Mouse (Mus musculus) embryo, embryonic 11.5 days (tissue): Measurements from ENCODE around the gene Zan.

Source experiments
- DNase-seq: peaks from one replicate; pipeline ENCODE4 v3.0.0-alpha.2; 2012; ENCODE audit warnings: low read depth, low spot score

Zan gene

DNA sequence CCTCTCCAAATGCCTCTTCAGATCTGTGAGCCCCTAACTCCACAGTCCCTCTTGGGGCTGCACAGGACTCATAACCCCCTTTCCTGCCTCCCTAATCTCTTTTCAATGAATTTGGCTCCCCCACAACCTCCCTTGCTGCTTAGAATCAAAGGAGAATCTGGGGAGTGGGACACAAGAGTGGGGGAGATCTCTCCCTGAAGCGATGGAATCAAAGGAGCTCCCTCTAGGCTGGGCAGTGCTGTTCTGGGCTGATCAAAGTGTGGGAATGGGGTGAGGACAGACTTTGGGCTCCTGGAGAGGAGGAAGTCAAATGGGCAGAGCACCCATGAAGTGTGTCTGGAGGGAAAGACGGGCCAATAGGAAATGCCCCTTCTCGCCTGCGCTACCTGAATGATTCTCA, 125.5 kb downstream of the Zan start:
- DNase-seq: no peak

DNA sequence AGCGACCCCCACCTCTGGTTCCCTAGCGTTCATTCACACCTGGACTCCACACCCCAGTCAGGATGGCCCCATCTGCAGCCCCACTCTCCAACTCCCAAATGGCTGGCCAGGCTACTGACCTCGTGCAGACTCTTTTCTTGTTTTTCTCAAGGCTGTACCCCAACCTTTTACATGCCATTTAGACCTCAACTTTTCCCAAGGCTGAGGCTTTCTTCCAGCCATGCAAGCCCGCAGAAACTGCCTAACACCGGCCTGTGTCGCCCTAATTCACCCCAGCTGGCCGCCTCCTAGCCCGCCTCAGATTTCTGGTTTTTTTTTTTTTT, 125.8 kb downstream of the Zan start:
- DNase-seq: no peak

DNA sequence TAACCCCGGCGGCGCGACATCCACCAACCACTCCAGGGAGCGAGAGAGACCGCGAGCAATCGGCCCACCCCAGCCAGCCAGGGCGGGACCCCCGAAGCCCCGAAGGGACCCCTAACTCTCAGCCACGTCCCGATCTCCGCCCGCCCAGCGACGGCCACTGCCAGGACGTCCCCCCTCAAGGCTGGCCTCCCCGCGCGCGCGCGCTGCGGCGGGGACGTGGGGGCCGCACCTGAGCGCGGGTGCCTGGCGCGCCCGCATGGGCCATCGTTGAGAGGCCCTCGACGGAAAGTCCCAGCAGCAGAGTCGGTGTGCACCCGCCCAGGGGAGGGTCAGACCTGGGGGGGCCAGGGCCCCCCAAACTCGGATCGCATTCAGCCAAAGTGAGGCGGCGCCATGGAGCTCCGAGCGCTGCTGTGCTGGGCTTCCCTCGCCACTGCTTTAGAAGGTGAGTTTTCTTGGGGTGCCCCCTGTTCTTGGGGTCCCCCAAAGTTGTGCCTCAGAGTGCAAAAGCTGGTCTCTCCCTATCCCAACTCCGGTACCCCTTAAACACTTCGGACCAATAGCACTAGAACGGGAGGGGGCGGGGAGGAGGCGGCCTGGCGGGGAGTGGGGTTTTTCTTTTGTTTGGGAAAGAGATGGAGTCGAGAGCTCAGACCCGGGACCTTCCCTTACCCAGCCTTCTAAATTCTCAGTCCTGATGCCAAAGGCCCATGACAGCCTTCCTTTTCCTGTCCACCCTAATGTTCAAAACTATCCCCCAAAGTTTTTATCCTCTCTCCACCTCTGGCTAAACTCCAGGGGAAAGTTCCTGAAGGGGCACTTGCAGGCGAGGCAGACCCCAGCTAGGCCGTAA, 126.4 kb downstream of the Zan start:
- no peak for DNase-seq

DNA sequence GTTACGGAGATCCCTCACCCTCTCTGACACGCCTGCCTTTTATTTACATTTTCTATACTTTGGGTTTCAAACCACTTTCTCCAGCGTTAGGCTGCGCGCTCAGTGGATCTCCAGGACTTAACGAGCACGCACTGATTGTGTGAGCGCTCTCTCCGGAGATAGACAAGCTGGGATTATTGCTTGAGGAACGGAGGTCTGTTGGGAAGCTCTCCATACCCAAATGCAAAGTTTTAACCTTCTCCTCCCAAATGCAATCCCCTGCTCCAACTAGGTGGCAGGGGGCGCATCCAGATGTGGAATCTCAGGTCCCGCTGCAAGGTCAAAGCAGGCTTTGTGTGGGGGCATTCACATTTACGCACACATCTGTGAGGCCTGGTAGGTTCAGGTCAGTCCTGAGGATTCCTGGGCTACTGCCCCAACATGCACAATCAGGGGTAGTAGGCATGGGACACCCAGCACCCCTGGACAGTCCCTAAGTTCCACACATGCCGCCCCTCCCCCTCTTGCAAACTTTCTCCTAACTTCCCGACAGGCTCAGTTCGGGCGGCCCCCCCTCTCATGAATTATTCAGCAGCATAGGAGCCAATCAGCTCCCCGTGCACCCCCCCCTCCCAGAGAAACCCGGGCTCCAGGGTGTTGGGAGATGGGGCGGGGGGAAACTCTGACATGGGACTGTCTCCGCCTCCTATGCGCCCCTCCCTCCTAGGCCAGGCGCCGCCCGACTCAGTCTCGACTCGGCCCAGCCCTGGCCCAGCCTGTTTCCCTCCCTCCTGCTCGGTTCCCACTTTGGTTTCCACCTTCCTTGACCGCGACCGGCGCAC, 127.3 kb downstream of the Zan start, which contains the start of gene Ephb4:
TSS of gene Ephb4 (plus strand) at position 726 of the 821 bp plus-strand sequence.
- peak; percentile 91 for DNase-seq

DNA sequence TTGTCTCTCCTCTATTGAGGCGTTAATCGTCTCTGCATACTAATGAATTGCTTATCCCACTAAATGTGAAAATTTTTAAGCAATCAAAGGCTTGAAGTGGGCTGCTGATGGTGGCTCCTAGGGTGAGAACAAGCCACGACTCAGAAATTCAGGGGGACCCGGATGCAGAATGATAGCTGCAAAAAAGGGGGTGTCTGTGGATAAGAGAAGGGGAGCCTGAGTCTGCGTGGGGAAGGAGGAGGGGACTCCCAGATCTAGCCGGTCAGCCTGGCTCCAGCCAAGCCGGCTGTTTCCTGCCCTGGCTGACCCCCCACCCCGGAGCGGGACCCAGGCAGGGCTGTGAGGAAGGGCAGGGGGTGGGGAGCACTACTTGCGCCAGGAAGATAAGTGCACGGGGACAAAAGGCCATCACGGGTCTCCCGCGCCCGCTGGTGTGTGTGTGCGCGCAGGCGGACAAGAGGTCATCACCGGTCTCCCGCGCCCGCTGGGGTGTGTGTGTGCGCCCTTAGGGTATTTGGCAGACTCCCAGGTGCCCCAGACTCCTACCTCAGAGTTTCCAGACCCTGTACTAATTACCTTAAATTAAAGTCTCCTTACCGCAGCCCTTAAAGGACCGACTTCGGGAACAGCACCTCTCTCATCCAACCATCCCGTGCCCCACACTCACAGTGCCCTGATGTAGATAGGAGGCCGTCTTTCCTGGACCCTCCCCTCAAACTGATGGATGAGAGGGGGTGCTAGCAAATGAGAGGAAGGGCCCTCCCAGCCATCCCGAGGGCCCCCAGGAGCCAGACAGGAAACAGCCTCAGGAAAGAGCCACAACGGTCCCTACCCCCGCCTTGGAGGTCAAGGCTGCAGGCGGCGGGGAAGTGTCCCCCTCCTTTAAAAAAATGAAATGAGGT, 128.1 kb downstream of the Zan start:
- no peak for DNase-seq

DNA sequence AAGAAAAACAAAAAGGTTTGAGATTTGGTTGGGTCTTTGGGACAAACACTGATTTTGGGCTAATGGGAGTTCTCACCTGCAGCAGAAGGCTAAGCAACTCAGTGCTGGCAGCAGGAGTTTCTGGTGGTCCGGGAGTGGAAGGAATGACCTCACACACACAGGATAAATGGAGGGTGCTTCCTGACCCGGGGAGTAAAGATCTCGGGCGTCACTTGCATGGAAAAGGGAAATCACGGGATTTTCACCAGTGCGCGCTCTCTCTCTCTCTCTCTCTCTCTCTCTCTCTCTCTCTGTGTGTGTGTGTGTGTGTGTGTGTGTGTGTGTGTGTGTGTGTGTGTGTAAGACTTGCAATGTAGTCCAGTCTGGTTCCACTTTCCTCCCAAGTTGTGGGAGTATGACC, 129.0 kb downstream of the Zan start:
- DNase-seq: no peak

DNA sequence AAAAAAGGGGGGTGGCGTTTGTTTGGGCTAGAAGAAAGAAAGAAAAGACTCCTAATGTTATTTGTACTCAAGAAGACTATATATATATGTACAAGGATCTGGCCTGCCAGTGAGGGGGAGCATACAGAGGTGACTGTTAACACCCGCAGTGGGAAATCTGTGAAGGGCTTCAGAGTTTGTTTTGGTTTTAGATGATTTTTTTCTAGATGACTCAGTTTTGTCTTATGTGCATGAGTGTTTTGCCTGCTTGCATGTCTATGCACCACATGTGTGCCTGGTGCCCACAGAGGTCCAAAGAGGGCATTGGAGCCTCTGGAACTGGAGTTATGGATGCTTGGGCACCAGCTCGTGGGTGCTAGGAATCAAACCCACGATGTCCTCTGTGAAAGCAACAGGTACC, 129.9 kb downstream of the Zan start:
- DNase-seq: no peak

DNA sequence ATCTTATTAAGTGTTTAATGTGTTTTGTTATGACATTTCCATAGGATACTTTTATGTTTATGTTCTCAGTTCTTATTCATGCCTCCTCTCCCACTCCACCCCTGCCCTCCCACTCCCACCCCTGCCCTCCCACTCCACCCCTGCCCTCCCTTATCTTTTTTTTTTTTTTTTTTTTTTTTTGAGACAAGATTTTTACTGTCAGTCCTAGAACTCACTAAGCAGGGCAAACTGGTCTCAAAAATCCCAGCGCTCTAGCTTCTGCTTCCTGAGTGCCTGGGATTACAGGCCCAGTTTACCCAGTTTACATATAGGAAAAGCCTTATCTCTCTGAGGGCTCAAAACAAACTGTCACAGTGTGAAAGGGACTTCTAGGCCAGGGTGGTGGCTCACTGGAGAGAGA, 130.5 kb downstream of the Zan start:
- DNase-seq: no peak

DNA sequence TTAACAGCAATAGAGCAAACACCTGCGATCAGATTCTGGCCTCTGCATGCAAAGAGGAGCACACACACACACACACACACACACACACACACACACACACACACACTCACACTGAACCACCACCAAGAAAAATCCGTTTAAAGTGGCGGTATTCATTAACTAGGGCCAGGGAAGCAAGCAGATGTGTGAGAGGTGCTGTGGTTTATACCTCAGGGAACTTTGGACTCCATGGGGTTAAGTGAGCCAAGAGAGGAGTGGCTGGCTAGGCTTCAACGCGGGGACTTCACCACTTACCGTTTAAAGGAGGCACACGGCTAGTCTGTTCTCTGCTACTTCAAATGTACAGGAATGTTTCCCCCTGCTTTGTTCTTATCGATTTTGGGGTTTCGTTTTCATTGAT, 131.0 kb downstream of the Zan start:
- no peak for DNase-seq

DNA sequence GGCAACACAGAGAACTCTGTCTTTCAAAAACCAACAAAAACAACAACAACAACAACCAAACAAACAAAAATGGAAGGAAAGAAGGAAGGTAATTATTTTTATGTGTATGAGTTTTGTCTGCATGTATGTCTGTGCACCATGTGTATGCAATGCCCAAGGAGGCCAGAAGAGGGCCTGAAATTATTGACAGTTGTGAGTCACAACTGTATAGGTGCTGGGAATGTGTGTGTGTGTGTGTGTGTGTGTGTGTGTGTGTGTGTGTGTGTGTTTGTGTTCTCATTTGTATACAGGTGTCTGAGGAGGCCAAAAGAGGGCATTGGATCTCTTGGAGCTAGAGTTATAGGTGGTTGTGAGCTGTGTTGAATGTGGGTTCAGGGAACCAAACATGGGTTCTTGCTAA, 133.0 kb downstream of the Zan start:
- no peak for DNase-seq

DNA sequence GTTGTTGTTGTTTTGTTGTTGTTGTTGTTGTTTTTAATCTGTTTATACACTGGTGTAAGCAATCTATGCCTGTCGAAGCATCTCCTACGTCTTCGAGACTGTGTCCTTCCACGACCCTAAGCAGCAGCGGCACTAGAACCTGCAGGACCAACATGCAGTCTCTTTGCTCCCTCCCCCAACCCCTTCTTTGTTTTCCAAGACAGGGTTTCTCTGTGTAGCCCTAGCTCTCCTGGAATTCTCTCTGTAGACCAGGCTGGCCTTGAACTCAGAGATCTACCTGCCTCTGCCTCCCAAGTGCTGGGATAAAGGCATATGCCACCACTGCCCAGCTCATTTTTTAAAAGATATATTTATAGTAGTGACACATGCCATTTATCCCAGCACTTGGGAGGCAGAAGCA, 133.5 kb downstream of the Zan start:
- DNase-seq: no peak

DNA sequence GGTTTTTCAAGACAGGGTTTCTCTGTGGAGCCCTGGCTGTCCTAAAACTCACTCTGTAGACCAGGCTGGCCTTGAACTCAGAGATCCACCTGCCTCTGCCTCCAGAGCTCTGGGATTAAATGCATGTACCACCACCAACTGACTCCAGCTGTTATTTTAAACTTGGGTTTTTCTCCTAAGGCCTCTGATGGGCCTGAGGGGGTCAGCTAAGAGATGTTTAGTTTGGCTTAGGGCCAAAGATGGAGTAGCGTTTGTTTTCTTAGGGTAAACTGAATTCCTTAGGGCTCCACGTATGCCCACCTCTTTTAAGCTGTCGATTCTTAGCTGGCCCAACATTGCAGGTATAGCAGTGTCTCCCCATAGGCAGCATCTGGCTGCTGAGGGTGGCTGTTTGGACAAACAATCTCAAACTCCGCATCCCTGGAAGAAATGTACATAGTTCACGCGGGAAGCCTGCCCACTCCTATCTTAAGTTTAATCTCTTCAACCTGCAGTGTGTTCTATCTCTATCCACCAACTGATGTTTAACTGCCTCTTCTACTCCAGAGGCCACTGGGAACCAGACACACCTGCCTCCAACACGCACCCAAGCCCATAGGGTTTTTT, 134.4 kb downstream of the Zan start:
- DNase-seq: no peak

DNA sequence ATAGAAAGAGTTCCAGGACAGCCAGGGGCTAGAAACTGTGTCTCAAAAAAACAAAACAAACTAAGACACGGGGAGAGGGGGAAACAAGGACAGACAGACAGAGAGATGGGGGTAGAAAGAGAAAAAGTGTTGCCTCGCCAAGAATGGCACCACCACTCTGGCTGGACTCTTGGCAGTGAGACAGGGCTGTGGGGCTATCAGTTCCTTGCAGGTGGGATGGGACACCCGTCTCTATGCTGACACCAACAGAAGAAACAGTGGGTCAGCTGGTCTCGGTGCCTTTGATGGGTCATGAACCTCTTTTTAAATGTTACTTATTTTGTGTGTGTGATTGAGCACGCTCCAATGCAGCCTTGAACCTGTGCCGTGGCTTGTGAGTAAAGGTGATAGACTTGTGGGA, 136.6 kb downstream of the Zan start:
- DNase-seq: no peak

DNA sequence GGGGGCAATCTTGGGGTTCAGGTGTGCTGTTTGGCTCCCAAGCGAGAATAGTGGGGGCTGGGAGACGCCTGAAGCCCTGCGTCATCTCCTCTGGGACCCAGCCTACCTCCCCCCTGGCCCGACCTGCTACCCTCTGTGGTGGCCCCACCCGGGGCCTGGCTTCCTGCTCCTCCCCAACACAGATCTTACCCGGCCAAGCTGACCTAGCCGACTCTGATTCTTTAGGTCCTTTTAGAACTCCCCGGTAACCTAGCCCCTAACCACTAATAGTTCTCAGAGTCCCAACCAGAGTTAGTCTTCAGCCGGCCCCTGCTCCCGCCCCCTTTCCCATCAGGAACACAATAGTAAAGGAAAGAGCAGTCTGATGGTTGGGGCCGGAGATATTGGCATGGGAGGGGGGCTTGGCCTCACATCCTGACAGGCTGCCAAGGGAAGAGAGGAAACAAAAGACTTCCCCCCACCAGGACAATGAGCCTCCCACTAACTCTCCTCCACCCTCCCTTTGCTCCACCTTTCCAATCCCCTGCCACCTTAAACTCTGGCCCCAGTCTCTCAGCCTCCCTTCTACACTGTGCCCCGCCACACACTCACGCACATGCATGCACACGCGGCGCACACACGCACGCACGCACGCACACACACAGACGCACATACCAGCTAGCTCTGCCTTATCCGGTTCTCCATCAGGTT, 137.4 kb downstream of the Zan start:
- no peak for DNase-seq

DNA sequence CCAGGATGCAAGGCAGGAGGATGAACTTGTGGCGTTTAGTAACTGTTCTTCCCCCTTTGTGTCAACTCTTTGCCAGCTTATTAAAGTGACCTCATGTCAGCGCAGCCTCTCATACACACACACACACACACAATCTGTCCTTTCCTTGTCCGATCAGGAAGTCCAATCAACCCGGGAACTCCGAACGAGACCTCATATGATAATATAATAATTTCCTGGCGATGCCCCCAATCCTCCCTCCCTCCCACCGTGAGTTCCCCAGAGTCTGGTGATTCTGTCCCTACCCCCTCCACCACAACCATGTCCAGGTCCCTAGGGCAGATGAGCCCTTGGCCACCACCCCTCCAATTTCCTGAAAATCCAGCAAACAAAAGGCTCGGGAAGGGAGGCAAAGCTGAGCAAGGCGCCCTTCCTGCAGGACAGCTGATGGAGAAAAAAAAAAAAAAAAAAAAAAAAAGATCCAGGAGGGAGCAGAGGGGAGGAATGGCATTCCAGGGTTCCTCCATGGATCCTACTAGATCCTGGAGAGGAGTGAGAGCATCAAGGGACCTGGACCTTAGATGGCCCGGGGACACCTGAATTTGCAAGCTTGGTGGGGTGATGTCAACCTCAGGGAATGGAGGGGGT, 138.1 kb downstream of the Zan start:
- no peak for DNase-seq

DNA sequence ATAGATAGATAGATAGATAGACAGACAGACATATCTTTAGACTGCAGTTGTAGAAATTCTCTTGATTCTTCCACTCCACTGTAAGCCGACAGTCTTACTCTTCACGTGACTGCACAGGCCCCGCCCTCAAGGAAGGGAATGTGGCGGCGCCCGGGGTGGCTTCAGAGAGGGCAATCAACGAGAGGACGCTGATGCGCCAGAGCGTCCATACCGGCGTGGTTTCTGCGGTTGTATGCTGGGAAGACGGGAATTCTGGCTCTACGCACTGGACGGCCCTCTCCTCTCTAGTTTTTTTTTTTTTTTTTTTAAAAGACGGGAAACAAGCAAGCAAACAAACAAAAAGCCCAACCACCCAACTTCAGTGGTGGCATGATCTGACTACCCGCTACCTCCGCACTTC, 138.6 kb downstream of the Zan start:
- DNase-seq: peak; percentile 72

DNA sequence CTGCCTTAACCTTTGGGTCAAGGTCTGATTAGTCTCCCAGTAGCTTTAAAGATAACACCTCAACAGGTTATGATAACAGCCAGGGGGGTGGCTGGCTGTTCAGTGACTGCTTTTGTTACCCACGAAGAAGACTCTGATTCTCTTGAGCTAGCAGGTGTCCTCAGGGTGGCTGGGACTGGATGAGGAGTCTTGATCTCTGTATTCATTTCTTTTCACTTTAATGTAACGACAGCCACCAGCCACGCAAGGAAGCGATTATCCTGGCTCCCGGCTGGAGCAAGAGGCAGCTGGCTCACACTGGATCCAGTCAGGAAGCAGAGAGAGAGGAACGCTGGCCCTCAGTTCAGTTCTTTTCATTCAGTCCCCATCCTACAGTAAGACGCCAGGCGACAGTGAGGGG, 139.7 kb downstream of the Zan start:
- no peak for DNase-seq

DNA sequence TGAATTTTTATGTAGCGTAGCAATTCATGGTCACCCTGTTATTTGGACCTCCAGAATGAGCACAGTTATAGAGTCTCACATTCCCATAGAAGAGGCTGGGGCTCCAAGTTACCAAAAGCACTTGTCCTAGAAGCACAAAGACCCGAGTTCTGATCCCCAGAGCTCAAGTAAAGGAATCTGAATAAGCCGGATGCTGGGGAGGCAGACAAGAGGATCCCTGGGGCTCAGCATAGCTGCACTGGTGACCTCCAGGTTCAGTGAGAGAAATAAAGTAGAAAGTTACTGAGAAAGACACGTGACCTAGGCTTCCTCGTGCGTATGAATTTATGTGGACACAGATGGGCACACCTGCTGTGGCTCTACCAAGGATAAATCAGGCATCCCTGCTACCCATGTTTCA, 141.8 kb downstream of the Zan start:
- DNase-seq: no peak

DNA sequence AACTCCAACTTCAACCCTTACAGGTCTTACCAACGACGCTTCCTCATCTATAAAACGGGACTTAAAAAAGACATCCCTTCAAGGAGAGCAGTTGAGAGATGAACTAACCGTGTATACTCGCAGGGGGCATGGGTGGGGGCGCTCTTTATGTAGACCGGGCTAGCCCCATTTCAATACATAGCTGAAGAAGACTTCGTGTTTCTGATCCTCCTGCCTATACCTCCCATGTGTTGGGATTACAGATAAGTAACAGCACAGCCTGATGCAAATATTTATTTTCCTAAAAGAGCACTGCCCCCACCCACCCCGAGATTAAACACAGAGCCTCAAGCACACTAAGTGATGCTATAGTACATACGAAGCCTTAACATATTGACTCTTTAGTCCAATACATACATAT, 142.5 kb downstream of the Zan start:
- DNase-seq: no peak

DNA sequence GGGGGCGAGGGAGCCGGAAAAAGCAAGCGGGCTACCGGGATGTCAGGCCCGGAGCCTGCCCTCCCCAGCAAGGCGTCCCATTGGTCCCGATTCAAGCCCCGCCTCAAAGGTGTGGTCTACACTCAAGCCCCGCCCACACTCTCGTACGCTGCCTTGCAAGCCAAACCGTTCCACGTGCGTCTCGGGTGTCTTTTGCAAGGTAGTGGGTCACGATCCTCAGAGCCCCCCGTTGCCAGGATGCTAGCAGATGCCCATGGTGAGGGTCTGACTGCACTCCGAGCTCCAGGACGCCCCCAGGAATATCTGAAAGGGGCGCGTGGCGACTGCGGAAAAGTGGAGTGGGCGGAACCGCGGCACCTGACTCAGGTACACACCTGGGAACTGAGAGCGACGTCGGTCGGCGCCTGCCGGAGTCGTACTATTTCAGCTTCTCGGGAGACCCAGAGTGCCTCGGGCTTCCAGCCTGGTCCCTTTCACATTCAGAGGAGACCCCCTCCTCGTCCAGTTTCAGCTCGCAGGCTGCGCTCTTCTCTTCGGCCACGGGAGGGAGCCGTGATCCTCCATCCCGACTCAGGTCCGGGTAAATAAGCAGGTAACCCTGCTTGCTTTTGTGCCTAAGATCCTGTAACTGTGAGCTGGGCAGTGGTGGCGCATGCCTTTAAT, 143.2 kb downstream of the Zan start, which contains the start of gene Slc12a9:
TSS of gene Slc12a9 (minus strand) at position 86 of the 663 bp plus-strand sequence.
- peak; percentile 89 for DNase-seq
